Mouse (Mus musculus) cortical plate, adult 2 months (tissue): ENCODE measurements around the gene Slc44a3. TPM values are rescaled to one million over a fixed set of nuclear protein-coding genes. Genes with fewer than 3 reads are reported as not detected.

ENCODE experiments used
- H3K27ac ChIP-seq: fragments of 200-500 bp; 2 replicates; pipeline ENCODE4 v1.5.1; 2012; ENCODE audit warnings: low read length, control low read depth, inconsistent platforms; ENCODE audit not compliant: insufficient read depth
- H3K4me1 ChIP-seq: fragments of 200-500 bp; 2 replicates; pipeline ENCODE4 v1.6.1; 2011; ENCODE audit warnings: low read length; ENCODE audit not compliant: control insufficient read depth, insufficient read depth
- H3K4me3 ChIP-seq: fragments of 200-500 bp; 2 replicates; pipeline ENCODE4 v1.5.1; 2011; ENCODE audit warnings: mild to moderate bottlenecking, low read length, control low read depth; ENCODE audit not compliant: insufficient read depth
- CTCF ChIP-seq: fragments of 200-500 bp; IDR thresholded peaks from 2 replicates; pipeline ENCODE4 v1.5.1; 2011; ENCODE audit warnings: mild to moderate bottlenecking, control low read depth, low read length; ENCODE audit not compliant: insufficient read depth; ENCODE audit errors: extremely low read depth
- POLR2A ChIP-seq: fragments of 200-500 bp; IDR thresholded peaks from 2 replicates; pipeline ENCODE4 v1.6.1; 2011; ENCODE audit warnings: mild to moderate bottlenecking, low read length, control low read depth; ENCODE audit not compliant: insufficient read depth; ENCODE audit errors: extremely low read depth
- polyA plus RNA-seq: library from polyadenylated mRNA; depleted of rRNA; stranded (reverse); fragments of >200 nt; gene quantifications from 2 replicates; pipeline ENCODE4 v1.2.3, GENCODE M21; 2012

Slc44a3 gene
- polyA plus RNA-seq, 1 experiment = 0.08 TPM

DNA sequence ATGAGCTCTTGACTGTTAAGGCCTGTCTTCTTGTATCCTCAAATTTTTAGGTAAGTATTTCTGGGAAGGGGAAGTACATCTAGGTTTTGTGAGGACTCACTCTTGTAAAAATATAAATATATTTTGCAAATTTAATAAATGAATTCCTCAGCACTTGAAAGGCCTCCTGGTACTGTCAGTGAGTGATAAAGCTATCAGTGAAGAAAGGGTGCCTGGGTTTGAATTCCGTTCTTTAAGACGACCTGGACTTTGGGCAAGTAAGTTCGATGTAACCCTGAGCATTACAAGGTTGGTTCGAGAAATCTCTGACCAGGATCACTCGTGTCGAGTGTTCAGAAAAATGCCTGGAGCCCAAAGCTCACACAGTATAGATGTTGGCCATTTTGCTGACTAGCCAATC, 98.8 kb downstream of the Slc44a3 start:
- no peak overlapping the region for H3K27ac ChIP-seq

DNA sequence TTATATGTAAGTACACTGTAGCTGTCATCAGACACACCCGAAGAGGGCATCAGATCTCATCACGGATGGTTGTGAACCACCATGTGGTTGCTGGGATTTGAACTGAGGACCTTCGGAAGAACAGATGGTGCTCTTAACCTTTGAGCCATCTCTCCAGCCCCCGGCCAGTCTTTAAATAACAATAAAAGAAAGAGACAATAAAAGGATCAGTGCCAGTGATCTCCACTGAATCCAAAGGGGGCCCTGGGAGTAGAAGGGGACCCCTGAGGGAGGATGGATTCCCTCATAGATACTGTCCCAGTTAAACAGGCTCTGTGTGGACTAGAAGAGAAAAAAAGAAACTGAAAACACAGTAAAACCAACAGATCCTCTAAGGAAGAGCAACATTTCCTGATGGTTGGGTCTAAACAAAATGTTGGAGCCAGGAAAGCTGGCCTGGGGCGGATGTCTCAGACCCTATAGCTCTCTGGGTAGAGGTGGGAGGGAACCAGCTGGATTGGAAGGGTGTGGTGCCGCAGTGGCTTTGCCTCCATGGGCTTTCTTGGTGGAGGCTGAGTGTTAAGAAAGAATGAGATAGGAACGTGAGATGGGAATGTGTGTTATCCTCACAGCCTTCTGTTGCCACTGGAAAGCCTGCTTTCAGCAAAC, 101.8 kb downstream of the Slc44a3 start:
- peaks cover 2% of the 10 kb centered on the region; the same call in 1 of the 2 replicates for H3K4me1 ChIP-seq
- no peak overlapping the region for H3K4me3 ChIP-seq
- no peak for TF ChIP-seq CTCF
- H3K27ac ChIP-seq = no peak overlapping the region

More for the DNA sequence above, 98.8 kb downstream of the Slc44a3 start:
- no peak overlapping the region for H3K4me3 ChIP-seq
- no peak for TF ChIP-seq POLR2A
- no peak for TF ChIP-seq CTCF
- H3K4me1 ChIP-seq = peaks cover 2% of the 10 kb centered on the region; the same call in 1 of the 2 replicates

- no peaks in the 10 kb centered on the region for H3K4me1 ChIP-seq
Measured at GRCm38 (mm10) chr3:121429469-121429868, 102.7 kb downstream of the Slc44a3 start.

GRCm38 (mm10) chr3:121428696-121429259, 103.4 kb downstream of the Slc44a3 start:
- Histone ChIP-seq H3K4me1 (no peaks in the 10 kb centered on the region), H3K4me3 (0 out of 2 replicates have a peak overlapping the region, but pooled peaks have one; percentile 54), H3K27ac (no peak overlapping the region)
- TF ChIP-seq CTCF (no peak), POLR2A (no peak)

More at GRCm38 (mm10) chr3:121429469-121429868, 102.7 kb downstream of the Slc44a3 start:
- no peak for TF ChIP-seq CTCF
- no peak for TF ChIP-seq POLR2A
- Histone ChIP-seq H3K4me3 (no peak overlapping the region), H3K27ac (no peak overlapping the region)

- TF ChIP-seq CTCF (no peak), POLR2A (no peak)
- Histone ChIP-seq H3K27ac (no peak overlapping the region), H3K4me1 (no peaks in the 10 kb centered on the region), H3K4me3 (peak overlapping the region; percentile 54; the same call in 1 of the 2 replicates)
Measured at GRCm38 (mm10) chr3:121428230-121428629, 104.0 kb downstream of the Slc44a3 start.

- Histone ChIP-seq H3K27ac (peak overlapping the region; percentile 99), H3K4me3 (peak overlapping the region; percentile 54), H3K4me1 (no peaks in the 10 kb centered on the region)
- no peak for TF ChIP-seq CTCF
- no peak for TF ChIP-seq POLR2A
Measured at GRCm38 (mm10) chr3:121427520-121427908, 104.7 kb downstream of the Slc44a3 start.

GRCm38 (mm10) chr3:121426621-121427519, 105.3 kb downstream of the Slc44a3 start:
- H3K27ac ChIP-seq = peak overlapping the region; percentile 99
- H3K4me3 ChIP-seq = peak overlapping the region; percentile 54
- no peaks in the 10 kb centered on the region for H3K4me1 ChIP-seq
- TF ChIP-seq CTCF (0 out of 2 replicates have a peak, but pooled peaks have one; percentile 7), POLR2A (no peak)

DNA sequence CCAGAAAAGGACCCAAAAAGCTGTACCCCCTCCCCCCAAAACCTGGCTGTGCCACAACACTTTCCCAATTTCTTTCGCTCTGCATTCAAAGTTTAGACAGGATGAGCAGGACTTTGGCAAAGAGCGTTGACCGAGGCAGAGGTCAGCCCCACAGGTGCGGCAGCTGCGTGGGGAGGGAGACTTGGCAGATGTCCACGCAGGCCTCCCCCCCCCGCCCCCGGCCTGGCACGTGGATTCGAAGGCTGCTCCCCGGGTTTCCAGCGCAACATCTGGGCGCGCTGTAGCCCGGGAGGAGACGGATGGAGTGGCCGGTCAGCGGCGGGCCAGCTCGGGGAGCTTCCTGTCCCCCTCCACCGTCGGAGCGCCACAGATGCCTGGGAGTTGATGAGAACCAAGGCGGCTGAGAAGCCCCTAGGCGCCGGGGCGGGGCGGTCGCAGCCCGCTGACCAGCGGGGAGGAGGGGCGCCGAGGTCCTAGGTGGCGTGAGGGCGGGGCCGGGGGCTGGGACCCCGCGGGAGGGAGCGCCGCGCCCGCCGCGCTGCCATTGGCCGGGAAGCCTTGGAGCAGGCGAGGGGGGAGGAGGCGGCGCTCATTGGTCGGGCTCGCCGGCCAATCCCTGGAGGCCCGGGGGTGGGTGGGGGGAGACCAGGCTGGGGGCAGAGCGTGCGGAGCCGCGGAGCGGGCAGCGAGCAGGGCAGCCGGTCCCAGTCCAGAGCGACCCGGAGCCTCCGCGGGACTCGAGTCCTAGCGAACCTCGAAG, 106.2 kb downstream of the Slc44a3 start, which contains the start of gene Cnn3:
Cnn3 (plus strand) TSS at position 637 of the 760 bp plus-strand sequence.
- TF ChIP-seq POLR2A (peak; percentile 63; the same call in 1 of the 2 replicates), CTCF (no peak)
- Histone ChIP-seq H3K27ac (peak within 1 kb of the TSS; percentile 99), H3K4me3 (peak within 1 kb of the TSS; percentile 54), H3K4me1 (no peaks in the 10 kb centered on the region)

DNA sequence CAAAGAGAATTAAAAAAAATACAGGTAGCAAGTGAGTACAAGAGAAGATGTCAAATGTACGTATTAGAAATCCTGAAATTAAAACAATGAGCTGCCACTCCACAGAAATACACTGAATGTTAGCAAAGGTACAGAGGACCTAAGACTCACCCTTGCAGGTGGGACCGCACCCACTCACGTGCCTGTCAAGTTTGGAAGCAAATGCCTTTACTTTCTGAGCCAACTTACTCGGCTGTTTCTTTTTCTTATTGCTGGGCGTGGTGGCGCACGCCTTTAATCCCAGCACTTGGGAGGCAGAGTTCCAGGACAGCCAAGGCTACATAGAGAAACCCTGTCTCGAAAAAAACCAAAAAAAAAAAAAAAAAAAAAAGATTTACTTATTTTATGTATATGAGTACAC, 109.8 kb downstream of the Slc44a3 start:
- no peaks in the 10 kb centered on the region for H3K4me1 ChIP-seq
- no peak for TF ChIP-seq POLR2A
- no peak for TF ChIP-seq CTCF
- H3K27ac ChIP-seq = no peak overlapping the region
- no peak overlapping the region for H3K4me3 ChIP-seq
